Mouse (Mus musculus) midbrain, embryonic 16.5 days (tissue): ENCODE results near the gene AL607142.1. TPM values are rescaled to one million over a fixed set of nuclear protein-coding genes. Genes with fewer than 3 reads are reported as not detected.

Experiments
- ATAC-seq: fragments of 200-750 bp; cut with Nextera tagmentation; 2 replicates; pipeline ENCODE4 v1.8.0; 2017; ENCODE audit warnings: moderate TSS enrichment
- H3K27ac ChIP-seq: fragments of 300-500 bp; sonication (generic); 2 replicates; pipeline ENCODE4 v1.5.1; 2014; ENCODE audit warnings: mild to moderate bottlenecking, low read length, mixed read lengths
- H3K27me3 ChIP-seq: fragments of 300-500 bp; sonication (generic); 2 replicates; pipeline ENCODE4 v1.6.1; 2014; ENCODE audit warnings: low read depth, low read length, mixed read lengths; ENCODE audit not compliant: control insufficient read depth, insufficient read depth
- H3K36me3 ChIP-seq: fragments of 300-500 bp; sonication (generic); 2 replicates; pipeline ENCODE4 v1.6.1; 2014; ENCODE audit warnings: mild to moderate bottlenecking, low read length, moderate library complexity, mixed read lengths; ENCODE audit not compliant: control insufficient read depth, insufficient read depth
- H3K4me1 ChIP-seq: fragments of 300-500 bp; sonication (generic); 2 replicates; pipeline ENCODE4 v1.6.1; 2014; ENCODE audit warnings: mild to moderate bottlenecking, low read length, mixed read lengths; ENCODE audit not compliant: control insufficient read depth, insufficient read depth
- H3K4me2 ChIP-seq: fragments of 300-500 bp; sonication (generic); 2 replicates; pipeline ENCODE4 v1.6.1; 2014; ENCODE audit warnings: mild to moderate bottlenecking, low read length, mixed read lengths
- H3K4me3 ChIP-seq: fragments of 300-500 bp; sonication (generic); 2 replicates; pipeline ENCODE4 v1.5.1; 2014; ENCODE audit warnings: low read depth, mild to moderate bottlenecking, low read length, moderate library complexity, mixed read lengths
- H3K9ac ChIP-seq: fragments of 300-500 bp; sonication (generic); 2 replicates; pipeline ENCODE4 v1.6.1; 2014; ENCODE audit warnings: low read depth, low read length, mixed read lengths
- H3K9me3 ChIP-seq: fragments of 300-500 bp; sonication (generic); replicated peaks from 2 replicates; pipeline ENCODE4 v1.6.1; 2014; ENCODE audit warnings: mild to moderate bottlenecking, low read length, mixed read lengths; ENCODE audit not compliant: control insufficient read depth, poor library complexity, severe bottlenecking
- WGBS: fragments of 180-500 bp; shearing (Covaris S2); extraction: QIAGEN DNeasy Blood & Tissue Kit; methylation state at CpG from one replicate; pipeline ENCODE4 v1.1.7; 2014; 5-methylcytosine and 5-hydroxymethylcytosine counted together
- polyA plus RNA-seq: library from polyadenylated mRNA; unstranded; fragments of >200 nt; fragmentation: Nextera tagmentation; extraction: Ambion mirVana; gene quantifications from 2 replicates; pipeline ENCODE4 v1.2.1, GENCODE M21; 2015

AL607142.1 gene
- polyA plus RNA-seq, 1 experiment from 2014 or later, result not detected

DNA sequence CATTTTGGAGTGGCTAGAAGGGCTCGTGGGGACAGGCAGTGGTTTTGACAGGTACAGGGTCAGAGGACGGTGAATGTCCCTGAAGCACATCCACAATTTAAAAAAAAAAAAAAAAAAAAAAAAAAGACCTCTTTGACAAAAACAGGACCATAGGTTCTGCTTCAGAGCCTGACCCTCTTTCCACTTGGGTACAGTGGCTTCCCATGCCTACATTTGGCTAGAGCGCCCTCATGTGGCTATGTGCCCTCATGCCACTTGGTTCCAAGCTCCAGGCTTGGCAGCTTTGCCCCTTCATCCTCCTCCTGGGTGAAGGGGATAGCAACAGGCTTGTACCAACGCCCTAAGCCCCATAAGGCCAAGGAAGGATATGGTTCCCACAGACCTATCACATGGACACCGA lies 39.8 kb downstream of the AL607142.1 start:
- no peak overlapping the region for H3K4me2 ChIP-seq
- no peak for ATAC-seq

DNA sequence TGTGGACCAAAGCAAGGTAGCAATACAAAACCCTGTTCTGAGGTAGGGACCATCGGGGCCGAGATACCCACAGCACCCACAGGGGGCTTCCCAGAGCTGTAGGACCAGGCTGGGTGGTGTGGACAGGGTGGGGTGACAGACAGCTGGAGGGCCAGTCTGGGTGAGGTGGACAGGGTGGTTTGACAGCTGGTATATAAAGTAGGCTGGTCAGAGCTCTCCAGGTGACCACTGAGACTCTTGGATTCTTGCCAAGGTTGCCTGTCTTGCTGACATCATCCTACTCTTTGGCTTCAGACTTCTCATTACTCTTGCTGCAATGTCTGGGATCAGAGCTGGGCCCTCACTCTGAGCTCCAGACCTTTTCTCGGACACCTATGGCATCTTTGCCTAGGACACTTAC lies 41.6 kb downstream of the AL607142.1 start:
- Histone ChIP-seq H3K27me3 (no peaks in the 10 kb centered on the region), H3K36me3 (no peaks in the 10 kb centered on the region), H3K27ac (no peak overlapping the region), H3K4me1 (no peaks in the 10 kb centered on the region), H3K9ac (no peak overlapping the region), H3K4me2 (no peak overlapping the region), H3K4me3 (no peak overlapping the region), H3K9me3 (no peaks in the 10 kb centered on the region)
- 91% methylated on average over 3 of the region's 3 CpGs for WGBS
- ATAC-seq, result no peak

More for the DNA sequence above, 39.8 kb downstream of the AL607142.1 start:
- H3K4me1 ChIP-seq, result no peaks in the 10 kb centered on the region
- H3K9me3 ChIP-seq, result no peaks in the 10 kb centered on the region
- H3K27me3 ChIP-seq, result no peaks in the 10 kb centered on the region
- H3K4me3 ChIP-seq, result no peak overlapping the region
- no peak overlapping the region for H3K9ac ChIP-seq
- H3K27ac ChIP-seq, result no peak overlapping the region
- WGBS, result 49% methylated on average over 5 of the region's 5 CpGs
- H3K36me3 ChIP-seq, result peaks cover 3% of the 10 kb centered on the region; the same call in 1 of the 2 replicates

- no peaks in the 10 kb centered on the region for H3K27me3 ChIP-seq
- no peaks in the 10 kb centered on the region for H3K4me1 ChIP-seq
- H3K4me2 ChIP-seq, result no peak overlapping the region
- H3K4me3 ChIP-seq, result no peak overlapping the region
- no peak overlapping the region for H3K9ac ChIP-seq
- WGBS, result 82% methylated on average over 8 of the region's 8 CpGs
- H3K27ac ChIP-seq, result no peak overlapping the region
- no peak for ATAC-seq
- no peaks in the 10 kb centered on the region for H3K36me3 ChIP-seq
- H3K9me3 ChIP-seq, result no peaks in the 10 kb centered on the region
Measured at GRCm38 (mm10) chr4:120107787-120108186, 43.0 kb downstream of the AL607142.1 start.

DNA sequence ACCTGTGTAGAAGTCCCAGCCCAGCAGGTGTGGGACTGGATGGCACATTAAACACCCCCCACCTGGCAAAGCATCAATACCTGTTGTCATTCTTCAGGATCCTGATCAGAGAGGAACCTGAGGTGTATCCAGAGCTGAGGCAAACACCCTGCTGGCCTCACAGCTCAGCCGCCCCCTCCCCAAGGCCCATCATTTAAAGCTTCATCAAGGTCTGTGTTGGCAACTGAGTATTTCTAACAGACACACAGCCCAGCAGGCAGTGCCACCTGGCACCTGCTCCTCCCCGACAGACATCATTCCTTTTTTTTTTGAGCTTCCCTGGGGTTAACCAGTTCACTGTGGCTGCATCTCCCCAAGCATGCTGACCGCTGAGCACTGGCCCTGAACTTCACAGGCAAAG lies 50.7 kb downstream of the AL607142.1 start:
- Histone ChIP-seq H3K4me1 (no peaks in the 10 kb centered on the region), H3K36me3 (no peaks in the 10 kb centered on the region), H3K4me2 (no peak overlapping the region), H3K27me3 (no peaks in the 10 kb centered on the region), H3K27ac (no peak overlapping the region), H3K9me3 (no peaks in the 10 kb centered on the region), H3K4me3 (no peak overlapping the region), H3K9ac (no peak overlapping the region)
- no peak for ATAC-seq
- WGBS, result 79% methylated on average over 3 of the region's 3 CpGs

GRCm38 (mm10) chr4:120116312-120116711 lies 51.5 kb downstream of the AL607142.1 start:
- 89% methylated on average over 1 of the region's 1 CpGs for WGBS

GRCm38 (mm10) chr4:120120276-120120675 lies 55.5 kb downstream of the AL607142.1 start:
- Histone ChIP-seq H3K9ac (no peak overlapping the region), H3K27ac (no peak overlapping the region), H3K9me3 (no peaks in the 10 kb centered on the region), H3K27me3 (no peaks in the 10 kb centered on the region), H3K36me3 (no peaks in the 10 kb centered on the region), H3K4me3 (no peak overlapping the region), H3K4me2 (no peak overlapping the region), H3K4me1 (no peaks in the 10 kb centered on the region)
- ATAC-seq, result 0 out of 2 replicates have a peak, but pooled peaks have one; percentile 48
- 39% methylated on average over 8 of the region's 8 CpGs for WGBS

More at GRCm38 (mm10) chr4:120116312-120116711, 51.5 kb downstream of the AL607142.1 start:
- Histone ChIP-seq H3K9ac (no peak overlapping the region), H3K4me1 (no peaks in the 10 kb centered on the region), H3K4me2 (no peak overlapping the region), H3K27ac (no peak overlapping the region), H3K9me3 (no peaks in the 10 kb centered on the region), H3K27me3 (no peaks in the 10 kb centered on the region), H3K4me3 (no peak overlapping the region), H3K36me3 (no peaks in the 10 kb centered on the region)
- ATAC-seq, result no peak

- Histone ChIP-seq H3K9ac (no peak overlapping the region), H3K4me2 (no peak overlapping the region), H3K4me1 (no peaks in the 10 kb centered on the region), H3K27me3 (no peaks in the 10 kb centered on the region), H3K27ac (no peak overlapping the region), H3K4me3 (no peak overlapping the region), H3K9me3 (no peaks in the 10 kb centered on the region), H3K36me3 (no peaks in the 10 kb centered on the region)
- WGBS, result 84% methylated on average over 6 of the region's 6 CpGs
- ATAC-seq, result no peak
Measured at GRCm38 (mm10) chr4:120124656-120125055, 59.9 kb downstream of the AL607142.1 start.

GRCm38 (mm10) chr4:120126047-120126446 lies 61.3 kb downstream of the AL607142.1 start:
- no peak for ATAC-seq
- WGBS, result 83% methylated on average over 6 of the region's 6 CpGs
- Histone ChIP-seq H3K9me3 (no peaks in the 10 kb centered on the region), H3K4me1 (no peaks in the 10 kb centered on the region), H3K27ac (no peak overlapping the region), H3K36me3 (no peaks in the 10 kb centered on the region), H3K4me3 (no peak overlapping the region), H3K9ac (no peak overlapping the region), H3K27me3 (no peaks in the 10 kb centered on the region), H3K4me2 (no peak overlapping the region)

DNA sequence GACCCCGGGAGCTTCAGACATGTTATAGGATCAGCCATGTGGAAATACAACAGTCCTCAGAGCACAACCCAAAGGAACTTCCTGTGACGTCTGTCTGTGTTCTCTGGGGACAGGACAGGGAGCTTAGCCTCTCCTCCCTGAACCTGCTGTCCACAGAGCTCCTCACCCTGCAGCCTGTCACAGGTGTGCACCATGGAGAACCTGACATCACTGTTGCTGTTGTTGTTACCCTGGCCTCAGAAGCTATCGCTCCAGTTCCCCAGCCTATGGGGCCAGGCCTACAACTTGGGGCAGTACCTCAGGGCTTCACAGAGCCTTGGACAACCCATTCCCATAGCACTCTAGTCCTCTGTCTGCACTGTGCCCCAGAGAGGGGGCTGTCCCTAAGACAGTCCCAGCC lies 62.5 kb downstream of the AL607142.1 start:
- no peaks in the 10 kb centered on the region for H3K36me3 ChIP-seq
- H3K9me3 ChIP-seq, result no peaks in the 10 kb centered on the region
- H3K27ac ChIP-seq, result no peak overlapping the region
- no peak overlapping the region for H3K9ac ChIP-seq
- H3K4me2 ChIP-seq, result no peak overlapping the region
- no peak for ATAC-seq
- WGBS, result 86% methylated on average over 3 of the region's 3 CpGs
- no peak overlapping the region for H3K4me3 ChIP-seq
- no peaks in the 10 kb centered on the region for H3K27me3 ChIP-seq
- no peaks in the 10 kb centered on the region for H3K4me1 ChIP-seq
